Mouse (Mus musculus) heart, embryonic 14.5 days (tissue): ENCODE results near the gene Fntb. TPM values are rescaled to one million over a fixed set of nuclear protein-coding genes. Genes with fewer than 3 reads are reported as not detected.

Experiments used
- ATAC-seq: fragments of 200-750 bp; cut with Nextera tagmentation; 2 replicates; pipeline ENCODE4 v1.8.0; 2017; ENCODE audit warnings: low read depth, moderate TSS enrichment; ENCODE audit not compliant: insufficient number of reproducible peaks, insufficient read depth, low FRiP score
- H3K27ac ChIP-seq, 2 experiments: fragments of 200-500 bp in 1 of 2; fragments of 300-500 bp in 1 of 2; sonication (generic) in 1 of 2; replicated peaks in 1 of 2; 2 replicates each; pipeline ENCODE4 v1.5.1; 2012 to 2014; ENCODE audit warnings: low read depth in 2 of 2, low read length in 2 of 2, control low read depth in 1 of 2, mild to moderate bottlenecking in 1 of 2, mixed read lengths in 1 of 2; ENCODE audit not compliant: control insufficient read depth in 1 of 2, insufficient read depth in 1 of 2
- H3K27me3 ChIP-seq: fragments of 300-500 bp; sonication (generic); 2 replicates; pipeline ENCODE4 v1.6.1; 2014; ENCODE audit warnings: mild to moderate bottlenecking, low read length, control low read depth; ENCODE audit not compliant: control insufficient read depth, insufficient read depth
- H3K36me3 ChIP-seq: fragments of 300-500 bp; sonication (generic); 2 replicates; pipeline ENCODE4 v1.6.1; 2014; ENCODE audit warnings: mild to moderate bottlenecking, control low read depth, low read length, mixed read lengths; ENCODE audit not compliant: control insufficient read depth, insufficient read depth
- H3K4me1 ChIP-seq, 2 experiments: fragments of 200-500 bp in 1 of 2; fragments of 300-500 bp in 1 of 2; sonication (generic) in 1 of 2; 2 replicates each; pipeline ENCODE4 v1.6.1; 2012 to 2014; ENCODE audit warnings: low read length in 2 of 2, control low read depth in 1 of 2, mixed read lengths in 1 of 2; ENCODE audit not compliant: control insufficient read depth in 2 of 2, insufficient read depth in 2 of 2
- H3K4me2 ChIP-seq: fragments of 300-500 bp; sonication (generic); 2 replicates; pipeline ENCODE4 v1.6.1; 2014; ENCODE audit warnings: mild to moderate bottlenecking, low read length
- H3K4me3 ChIP-seq, 2 experiments: fragments of 200-500 bp in 1 of 2; fragments of 300-500 bp in 1 of 2; sonication (generic) in 1 of 2; 2 replicates each; pipeline ENCODE4 v1.5.1; 2012 to 2014; ENCODE audit warnings: low read length in 2 of 2, mild to moderate bottlenecking in 2 of 2, control low read depth in 1 of 2, low read depth in 1 of 2, moderate library complexity in 1 of 2; ENCODE audit not compliant: control insufficient read depth in 1 of 2, insufficient read depth in 1 of 2
- H3K9ac ChIP-seq: fragments of 300-500 bp; sonication (generic); 2 replicates; pipeline ENCODE4 v1.6.1; 2014; ENCODE audit warnings: mild to moderate bottlenecking, low read length
- H3K9me3 ChIP-seq: fragments of 300-500 bp; sonication (generic); 2 replicates; pipeline ENCODE4 v1.6.1; 2016; ENCODE audit warnings: low read length, control low read depth; ENCODE audit not compliant: control insufficient read depth
- WGBS: fragments of 180-500 bp; shearing (Covaris S2); extraction: QIAGEN DNeasy Blood & Tissue Kit; methylation state at CpG from one replicate; pipeline ENCODE4 v1.1.7; 2014; 5-methylcytosine and 5-hydroxymethylcytosine counted together
- polyA plus RNA-seq: library from polyadenylated mRNA; unstranded; fragments of >200 nt; fragmentation: Nextera tagmentation; extraction: Ambion mirVana; gene quantifications from 2 replicates; pipeline ENCODE4 v1.2.1, GENCODE M21; 2014

Gene Fntb
- polyA plus RNA-seq, 1 experiment from 2014 or later: 24.5 TPM

DNA sequence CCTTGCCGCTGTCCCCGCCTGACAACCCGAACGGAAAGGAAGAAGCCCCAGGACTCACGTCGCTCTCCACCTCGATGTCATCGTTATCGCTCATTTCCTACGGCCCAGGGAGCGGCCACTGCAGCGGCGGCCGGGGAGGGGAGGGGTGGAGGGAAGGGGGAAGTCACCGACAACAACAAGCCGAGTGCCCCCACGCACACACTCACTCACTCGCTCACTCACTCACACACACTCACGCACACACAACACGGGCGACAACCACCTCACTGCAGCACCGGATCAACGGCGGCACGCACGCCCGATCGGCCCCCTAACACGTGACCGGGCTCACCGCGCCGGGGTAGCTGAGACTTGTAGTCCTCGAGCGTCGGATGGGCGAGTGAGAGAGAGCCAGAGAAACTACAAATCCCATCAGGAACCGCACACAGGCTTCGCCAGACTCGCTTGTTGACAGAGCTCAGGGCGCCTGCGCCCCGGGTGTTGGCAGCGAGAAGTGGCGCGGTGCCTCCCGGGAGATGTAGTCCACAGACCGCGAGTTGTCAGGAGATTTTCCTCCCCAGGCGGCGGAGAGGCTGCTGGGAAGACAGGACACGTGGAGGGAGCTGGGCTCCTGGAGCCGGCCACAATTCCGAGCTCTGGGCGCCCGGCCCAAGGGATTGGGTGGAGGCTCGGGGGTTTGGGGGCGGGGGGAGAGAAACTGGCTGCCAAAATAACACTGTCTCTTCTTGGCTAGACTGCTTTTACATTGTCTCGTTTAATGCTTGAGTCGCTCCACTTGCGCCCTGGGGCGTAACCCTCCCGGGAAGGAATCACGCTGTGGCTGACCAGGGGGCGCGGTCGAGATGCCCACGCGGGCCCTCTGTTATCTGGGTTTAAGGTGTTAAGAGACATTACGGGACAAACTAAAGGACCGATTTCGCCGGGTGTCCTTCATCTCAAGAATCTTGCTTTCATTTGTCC, 196.8 kb downstream of the Fntb start, which contains the start of gene Max:
Gene Max, minus strand, starts transcription at position 270 of the 960 bp plus-strand sequence.
- Histone ChIP-seq H3K4me1 (peaks cover 2 to 12% of the 10 kb centered on the region in 2 experiments; a peak in 3 of 4 replicates), H3K27me3 (no peaks in the 10 kb centered on the region), H3K27ac (peak within 1 kb of the TSS; percentile 62 to 71), H3K9ac (peak within 1 kb of the TSS; percentile 81), H3K4me3 (peak within 1 kb of the TSS; percentile 95 to 96), H3K4me2 (peak within 1 kb of the TSS; percentile 87), H3K9me3 (no peaks in the 10 kb centered on the region), H3K36me3 (peaks cover 17% of the 10 kb centered on the region)
- WGBS: under 1% methylated on average over 70 of the region's 73 CpGs
- ATAC-seq: peak; percentile 99

DNA sequence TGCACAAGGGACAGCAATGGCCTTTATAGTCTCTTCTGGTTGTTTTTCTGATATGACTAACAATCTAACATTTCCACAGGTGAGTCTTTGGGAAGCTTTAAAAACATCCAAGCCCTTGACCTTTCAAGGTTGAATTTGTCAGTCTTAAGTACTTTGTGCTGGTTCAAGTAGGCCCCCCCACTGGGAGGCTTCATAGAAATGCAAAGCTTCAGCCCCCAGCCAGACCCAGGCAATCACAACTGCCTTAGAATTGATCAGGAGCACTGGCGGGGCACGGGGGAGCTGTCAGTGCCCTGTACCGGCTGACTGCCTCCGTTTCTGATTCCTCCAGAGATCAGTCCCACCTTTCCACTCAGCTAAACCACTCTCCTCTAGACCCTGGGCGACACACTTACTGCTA, 199.7 kb downstream of the Fntb start:
- peaks cover 3% of the 10 kb centered on the region; the same call in 1 of the 2 replicates for H3K36me3 ChIP-seq
- 33% methylated on average over 5 of the region's 5 CpGs for WGBS

DNA sequence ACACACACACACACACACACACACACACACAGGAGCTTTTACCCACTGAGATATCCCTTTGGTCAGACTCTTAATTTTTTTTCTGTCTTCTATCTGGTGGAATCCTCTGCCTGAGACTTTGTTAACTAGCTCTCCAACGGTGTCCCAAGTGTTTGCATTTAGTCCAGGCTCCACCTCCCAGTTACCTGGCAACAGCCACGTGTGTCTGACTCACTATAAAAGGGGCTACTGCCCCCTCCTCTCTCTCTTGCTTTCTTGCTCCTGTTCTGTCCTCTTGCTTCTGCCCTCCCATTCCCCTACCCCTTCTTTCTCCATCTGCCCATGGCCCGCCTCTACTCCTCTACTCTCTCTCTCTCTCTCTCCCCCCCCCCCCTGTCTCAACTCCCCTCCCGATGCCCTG, 200.5 kb downstream of the Fntb start:
- ATAC-seq: no peak
- no peak overlapping the region for H3K9ac ChIP-seq
- H3K4me1 ChIP-seq: peaks cover under 1 to 6% of the 10 kb centered on the region in 2 experiments; a peak in 3 of 4 replicates
- H3K9me3 ChIP-seq: no peaks in the 10 kb centered on the region
- no peak overlapping the region for H3K4me3 ChIP-seq
- no peaks in the 10 kb centered on the region for H3K36me3 ChIP-seq
- H3K27ac ChIP-seq: no peak overlapping the region
- H3K4me2 ChIP-seq: no peak overlapping the region
- WGBS: 12% methylated on average over 4 of the region's 4 CpGs
- no peaks in the 10 kb centered on the region for H3K27me3 ChIP-seq

More for the DNA sequence above, 199.7 kb downstream of the Fntb start:
- Histone ChIP-seq H3K4me3 (no peak overlapping the region), H3K27me3 (no peaks in the 10 kb centered on the region), H3K9ac (no peak overlapping the region), H3K9me3 (no peaks in the 10 kb centered on the region), H3K27ac (no peak overlapping the region), H3K4me1 (peaks cover 2 to 12% of the 10 kb centered on the region in 2 experiments; a peak in 3 of 4 replicates), H3K4me2 (no peak overlapping the region)
- no peak for ATAC-seq

Other genes with a start within 250 kb of the Fntb start
- 5.9 and 7.5 TPM in 2 replicates for gene Plekhg3, start 234.7 kb upstream of the Fntb start, polyA plus RNA-seq
- gene Sptb, start 55.0 kb upstream of the Fntb start, polyA plus RNA-seq: 7.4 and 8.0 TPM in 2 replicates
- gene Churc1, start 51 bp upstream of the Fntb start, polyA plus RNA-seq: 224 and 228 TPM in 2 replicates
- not detected in 2 replicates for gene Gpx2, start 30.0 kb downstream of the Fntb start, polyA plus RNA-seq
- gene Rab15, start 57.3 kb downstream of the Fntb start, polyA plus RNA-seq: 1.8 and 2.0 TPM in 2 replicates
- 10.9 and 21.7 TPM in 2 replicates for gene Max, start 196.6 kb downstream of the Fntb start, polyA plus RNA-seq